Mouse (Mus musculus) T-cell, adult 2 months (primary cell): ENCODE data around the gene Procr.
"Not testable (repeated sequence)": the region's sequence is repeated elsewhere in the genome, so short reads cannot be mapped to it uniquely, and the experiment has no call there.

Source experiments
- DNase-seq: peaks from one replicate; pipeline ENCODE4 v3.0.0; 2022; ENCODE audit warnings: low spot score

Gene Procr

GRCm38 (mm10) chr2:155751014-155751786, at the start of gene Procr:
Gene Procr (plus strand): TSS chr2:155751117.
- no peak for DNase-seq

GRCm38 (mm10) chr2:155701399-155701919, 49.5 kb upstream of the Procr start:
- no peak for DNase-seq

GRCm38 (mm10) chr2:155703630-155704029, 47.3 kb upstream of the Procr start:
- DNase-seq = no peak

GRCm38 (mm10) chr2:155707251-155707650, 43.7 kb upstream of the Procr start:
- DNase-seq = no peak

- no peak for DNase-seq
Measured at GRCm38 (mm10) chr2:155710557-155710956, 40.4 kb upstream of the Procr start.

- DNase-seq = no peak
Measured at GRCm38 (mm10) chr2:155717082-155717990, 33.6 kb upstream of the Procr start.

- peak; percentile 6 for DNase-seq
Measured at GRCm38 (mm10) chr2:155720585-155720984, 30.3 kb upstream of the Procr start.

GRCm38 (mm10) chr2:155724036-155724435, 26.9 kb upstream of the Procr start:
- no peak for DNase-seq

GRCm38 (mm10) chr2:155724526-155724925, 26.4 kb upstream of the Procr start:
- no peak for DNase-seq

GRCm38 (mm10) chr2:155726302-155726701, 24.6 kb upstream of the Procr start:
- no peak for DNase-seq

- no peak for DNase-seq
Measured at GRCm38 (mm10) chr2:155727764-155728395, 23.0 kb upstream of the Procr start.

- peak; percentile 2 for DNase-seq
Measured at GRCm38 (mm10) chr2:155728742-155729141, 22.2 kb upstream of the Procr start.

GRCm38 (mm10) chr2:155729158-155729645, 21.7 kb upstream of the Procr start, which contains the start of gene Edem2:
Gene Edem2 (minus strand): TSS chr2:155729475.
- peak; percentile 96 for DNase-seq

- no peak for DNase-seq
Measured at GRCm38 (mm10) chr2:155735080-155735479, 15.8 kb upstream of the Procr start.

GRCm38 (mm10) chr2:155735766-155736165, 15.2 kb upstream of the Procr start, which contains the start of gene Gm17581:
Gene Gm17581 (minus strand): TSS chr2:155735866.
- DNase-seq = not testable (repeated sequence)

GRCm38 (mm10) chr2:155736936-155737335, 14.0 kb upstream of the Procr start:
- DNase-seq = no peak

- DNase-seq = no peak
Measured at GRCm38 (mm10) chr2:155737803-155738202, 13.1 kb upstream of the Procr start.

- DNase-seq = no peak
Measured at GRCm38 (mm10) chr2:155742211-155742610, 8.7 kb upstream of the Procr start.

- no peak for DNase-seq
Measured at GRCm38 (mm10) chr2:155742931-155743337, 8.0 kb upstream of the Procr start.

- no peak for DNase-seq
Measured at GRCm38 (mm10) chr2:155743351-155743750, 7.6 kb upstream of the Procr start.

- DNase-seq = no peak
Measured at GRCm38 (mm10) chr2:155745487-155745886, 5.4 kb upstream of the Procr start.

- DNase-seq = no peak
Measured at GRCm38 (mm10) chr2:155749394-155749793, 1.5 kb upstream of the Procr start.
